Mouse (Mus musculus) ES-E14 (cell line): Measurements from ENCODE around the gene Apoc4.

Source experiments
- CHD2 ChIP-seq: IDR thresholded peaks from 2 replicates; pipeline ENCODE4 v1.6.1; 2014; ENCODE audit warnings: mild to moderate bottlenecking, low read depth, low read length, inconsistent platforms
- HCFC1 ChIP-seq: IDR thresholded peaks from 2 replicates; pipeline ENCODE4 v1.6.1; 2012; ENCODE audit warnings: low read length, inconsistent platforms, borderline replicate concordance; ENCODE audit not compliant: insufficient read depth
- MAFK ChIP-seq: IDR thresholded peaks from 2 replicates; pipeline ENCODE4 v1.6.1; 2014; ENCODE audit warnings: mild to moderate bottlenecking, low read depth, low read length, inconsistent platforms; ENCODE audit not compliant: insufficient read depth
- ZNF384 ChIP-seq: IDR thresholded peaks from 2 replicates; pipeline ENCODE4 v1.6.1; 2012; ENCODE audit warnings: low read depth, low read length, inconsistent platforms

- TF ChIP-seq CHD2 (no peak), ZNF384 (no peak), MAFK (no peak), HCFC1 (no peak)
These were observed 31.9 kb upstream of the Apoc4 start for GRCm38 (mm10) chr7:19713196-19713595.
